Mouse (Mus musculus): ENCODE results near the gene Dtd2. TPM values are rescaled to one million over a fixed set of nuclear protein-coding genes. Genes with fewer than 3 reads are reported as not detected.

Gene Dtd2
- polyA plus RNA-seq, 1 experiment from 2014 or later: 22.5 TPM

DNA sequence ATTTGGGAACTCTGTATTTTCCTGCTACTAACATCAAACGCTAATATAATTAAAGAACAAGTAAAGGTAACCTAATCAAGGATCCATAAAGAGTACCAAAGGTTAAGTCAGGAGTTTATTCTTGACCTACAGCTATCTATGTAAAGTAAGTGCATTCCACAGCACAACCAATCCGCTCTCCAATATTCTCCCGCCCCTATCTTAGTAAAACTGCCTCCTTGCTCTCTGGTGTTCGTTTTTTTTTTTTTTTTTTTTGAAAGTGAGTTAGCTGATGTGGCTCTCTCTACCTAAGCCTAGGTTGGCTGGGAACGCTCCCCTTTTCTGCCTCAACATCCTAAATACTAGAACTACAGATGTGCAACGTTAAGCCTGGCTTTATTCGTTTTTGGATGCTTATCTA lies 36.4 kb downstream of the Dtd2 start:
- H3K27ac ChIP-seq (replicated peaks): no peak overlapping the region
- H3K4me1 ChIP-seq (replicated peaks; ENCODE audit: control insufficient read depth, insufficient read depth): no peaks in the 10 kb centered on the region
- peak overlapping the region; percentile 68 for H3K4me2 ChIP-seq (replicated peaks; ENCODE audit: low read depth)
- no peak for ATAC-seq (ENCODE audit: low FRiP score, low TSS enrichment)
- DNase-seq (ENCODE audit: low spot score): no peak
- WGBS: 14% methylated on average over 7 of the region's 7 CpGs
- H3K27me3 ChIP-seq (ENCODE audit: control insufficient read depth, insufficient read depth, low read length): no peaks in the 10 kb centered on the region
- peak overlapping the region; percentile 90; the same call in 1 of the 2 replicates for H3K4me3 ChIP-seq (ENCODE audit: low read depth, low read length)
- H3K36me3 ChIP-seq (ENCODE audit: control insufficient read depth, insufficient read depth, low read length): no peaks in the 10 kb centered on the region
- TF ChIP-seq EP300 (optimal IDR thresholded peaks at IDR 0.05): no peak
- no peaks in the 10 kb centered on the region for H3K9me3 ChIP-seq (ENCODE audit: control insufficient read depth, low read length)
- no peak overlapping the region for H3K9ac ChIP-seq (ENCODE audit: low read length)

DNA sequence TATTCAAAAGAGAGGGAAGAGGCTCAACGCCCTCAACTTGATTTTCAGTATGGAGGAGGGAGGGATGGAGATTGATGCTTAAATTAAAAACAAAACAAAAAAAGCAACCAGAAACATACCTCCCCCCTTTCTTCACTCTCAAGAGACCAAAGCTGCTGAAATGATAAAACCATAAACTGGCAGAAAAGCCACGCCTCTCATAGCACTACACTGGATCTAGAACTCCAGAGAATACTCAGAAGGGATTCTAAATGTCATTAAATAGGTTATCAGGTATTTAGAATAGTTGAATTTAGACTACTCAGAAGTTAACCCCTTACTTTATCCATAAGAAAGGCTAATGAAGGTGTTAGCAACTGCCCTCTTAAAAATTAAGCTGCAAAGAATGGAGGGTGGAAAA lies 37.2 kb downstream of the Dtd2 start:
- no peak for DNase-seq (ENCODE audit: low spot score)
- no peaks in the 10 kb centered on the region for H3K9me3 ChIP-seq (ENCODE audit: control insufficient read depth, low read length)
- no peak for ATAC-seq (ENCODE audit: low FRiP score, low TSS enrichment)
- H3K4me3 ChIP-seq (ENCODE audit: low read depth, low read length): no peak overlapping the region
- H3K27ac ChIP-seq (replicated peaks): no peak overlapping the region
- H3K36me3 ChIP-seq (ENCODE audit: control insufficient read depth, insufficient read depth, low read length): no peaks in the 10 kb centered on the region
- no peak overlapping the region for H3K9ac ChIP-seq (ENCODE audit: low read length)
- H3K4me2 ChIP-seq (replicated peaks; ENCODE audit: low read depth): no peak overlapping the region
- TF ChIP-seq CTCF (IDR thresholded peaks at IDR 0.05; ENCODE audit: low read depth) (no peak), EP300 (optimal IDR thresholded peaks at IDR 0.05) (no peak)
- H3K4me1 ChIP-seq (replicated peaks; ENCODE audit: control insufficient read depth, insufficient read depth): no peaks in the 10 kb centered on the region
- no peaks in the 10 kb centered on the region for H3K27me3 ChIP-seq (ENCODE audit: control insufficient read depth, insufficient read depth, low read length)
- 86% methylated on average over 2 of the region's 2 CpGs for WGBS

DNA sequence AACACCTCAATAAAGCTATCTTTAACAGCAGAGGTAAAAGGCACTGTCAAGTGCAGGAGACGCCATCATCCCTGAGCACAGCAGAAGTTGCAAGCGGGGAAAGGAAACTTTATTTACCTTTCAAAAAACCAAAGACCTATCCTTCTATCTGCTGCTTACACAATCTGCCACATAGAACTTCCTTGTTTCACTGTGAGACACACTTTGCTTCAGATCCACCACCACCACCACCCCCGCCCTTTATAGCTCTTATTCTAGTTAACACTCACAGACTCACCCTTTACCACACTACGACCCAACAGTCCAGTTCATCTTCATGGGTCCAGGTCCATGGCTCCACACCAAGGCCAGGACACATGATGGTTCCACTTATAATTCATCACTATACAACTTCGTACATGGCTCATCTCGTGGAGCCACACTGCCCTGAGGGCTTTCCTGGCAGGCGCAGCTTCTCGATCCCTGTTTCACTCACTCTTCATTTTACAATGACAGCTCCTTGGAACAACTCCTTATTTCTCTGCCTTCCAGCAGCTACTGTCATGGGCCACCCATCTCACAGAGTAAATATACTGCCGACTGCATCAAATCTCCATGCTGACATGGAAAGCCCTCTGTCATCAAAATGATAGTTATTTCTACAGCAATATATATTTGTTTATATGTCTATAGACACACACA lies 38.2 kb downstream of the Dtd2 start:
- Histone ChIP-seq H3K27ac (replicated peaks) (no peak overlapping the region), H3K4me1 (replicated peaks; ENCODE audit: control insufficient read depth, insufficient read depth) (no peaks in the 10 kb centered on the region), H3K4me3 (ENCODE audit: low read depth, low read length) (no peak overlapping the region), H3K27me3 (ENCODE audit: control insufficient read depth, insufficient read depth, low read length) (no peaks in the 10 kb centered on the region), H3K4me2 (replicated peaks; ENCODE audit: low read depth) (no peak overlapping the region), H3K36me3 (ENCODE audit: control insufficient read depth, insufficient read depth, low read length) (no peaks in the 10 kb centered on the region), H3K9ac (ENCODE audit: low read length) (no peak overlapping the region), H3K9me3 (ENCODE audit: control insufficient read depth, low read length) (no peaks in the 10 kb centered on the region)
- no peak for ATAC-seq (ENCODE audit: low FRiP score, low TSS enrichment)
- no peak for DNase-seq (ENCODE audit: low spot score)
- WGBS: 69% methylated on average over 9 of the region's 9 CpGs
- TF ChIP-seq CTCF (IDR thresholded peaks at IDR 0.05; ENCODE audit: low read depth) (no peak), EP300 (optimal IDR thresholded peaks at IDR 0.05) (no peak)

DNA sequence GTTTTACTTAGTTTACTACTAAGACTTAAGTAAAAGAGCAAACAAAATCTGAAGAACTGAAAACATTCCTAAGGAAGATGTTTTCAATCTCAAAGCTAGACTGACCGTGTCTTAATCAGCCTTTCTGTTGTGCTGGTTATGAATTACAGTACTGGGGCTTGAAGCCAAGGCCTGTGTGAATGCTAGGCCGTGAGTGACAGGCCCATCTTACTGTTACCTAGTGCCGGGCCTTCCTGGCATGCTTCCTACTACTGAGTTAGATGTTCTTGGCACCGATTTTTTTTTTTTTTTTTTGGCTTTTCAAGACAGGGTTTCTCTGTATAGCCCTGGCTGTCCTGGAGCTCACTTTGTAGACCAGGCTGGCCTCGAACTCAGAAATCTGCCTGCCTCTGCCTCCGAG lies 48.7 kb downstream of the Dtd2 start:
- TF ChIP-seq CTCF (IDR thresholded peaks at IDR 0.05; ENCODE audit: low read depth): no peak
- no peak for TF ChIP-seq EP300 (optimal IDR thresholded peaks at IDR 0.05)
- ATAC-seq (ENCODE audit: low FRiP score, low TSS enrichment) (no peak), DNase-seq (ENCODE audit: low spot score) (no peak)
- H3K4me3 ChIP-seq (ENCODE audit: low read depth, low read length): no peak overlapping the region
- H3K27me3 ChIP-seq (ENCODE audit: control insufficient read depth, insufficient read depth, low read length): no peaks in the 10 kb centered on the region
- no peaks in the 10 kb centered on the region for H3K9me3 ChIP-seq (ENCODE audit: control insufficient read depth, low read length)
- no peaks in the 10 kb centered on the region for H3K4me1 ChIP-seq (replicated peaks; ENCODE audit: control insufficient read depth, insufficient read depth)
- WGBS: 77% methylated on average over 6 of the region's 6 CpGs
- H3K4me2 ChIP-seq (replicated peaks; ENCODE audit: low read depth): no peak overlapping the region
- H3K9ac ChIP-seq (ENCODE audit: low read length): no peak overlapping the region
- 0 out of 2 replicates have a peak, but pooled peaks cover 2% of the 10 kb centered on the region for H3K36me3 ChIP-seq (ENCODE audit: control insufficient read depth, insufficient read depth, low read length)
- no peak overlapping the region for H3K27ac ChIP-seq (replicated peaks)

DNA sequence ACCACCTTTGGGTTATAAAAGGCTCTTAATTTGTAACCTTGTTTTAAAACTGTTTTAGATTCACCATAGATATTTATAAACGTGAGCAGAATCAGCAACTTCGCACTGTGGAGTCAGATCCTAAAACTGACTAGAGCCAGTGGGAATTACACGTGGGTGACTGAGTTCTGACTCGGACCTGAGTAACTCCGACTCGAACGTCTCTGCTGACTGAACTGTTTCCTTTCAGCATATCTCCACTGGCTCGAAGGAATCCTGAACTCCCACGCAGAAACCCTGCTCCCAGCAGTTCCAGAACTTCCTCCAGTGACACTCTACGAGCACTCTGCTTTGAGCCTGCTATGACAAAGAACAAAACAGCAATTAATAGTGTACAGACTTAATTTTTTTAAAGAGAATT lies 54.0 kb downstream of the Dtd2 start:
- no peak for DNase-seq (ENCODE audit: low spot score)
- H3K4me3 ChIP-seq (ENCODE audit: low read depth, low read length): no peak overlapping the region
- H3K4me1 ChIP-seq (replicated peaks; ENCODE audit: control insufficient read depth, insufficient read depth): no peaks in the 10 kb centered on the region
- no peak overlapping the region for H3K9ac ChIP-seq (ENCODE audit: low read length)
- no peak overlapping the region for H3K27ac ChIP-seq (replicated peaks)
- H3K36me3 ChIP-seq (ENCODE audit: control insufficient read depth, insufficient read depth, low read length): peaks cover 15% of the 10 kb centered on the region
- no peaks in the 10 kb centered on the region for H3K9me3 ChIP-seq (ENCODE audit: control insufficient read depth, low read length)
- TF ChIP-seq CTCF (IDR thresholded peaks at IDR 0.05; ENCODE audit: low read depth): no peak
- TF ChIP-seq EP300 (optimal IDR thresholded peaks at IDR 0.05): no peak
- H3K27me3 ChIP-seq (ENCODE audit: control insufficient read depth, insufficient read depth, low read length): no peaks in the 10 kb centered on the region
- 79% methylated on average over 10 of the region's 10 CpGs for WGBS
- ATAC-seq (ENCODE audit: low FRiP score, low TSS enrichment): no peak
- H3K4me2 ChIP-seq (replicated peaks; ENCODE audit: low read depth): no peak overlapping the region

DNA sequence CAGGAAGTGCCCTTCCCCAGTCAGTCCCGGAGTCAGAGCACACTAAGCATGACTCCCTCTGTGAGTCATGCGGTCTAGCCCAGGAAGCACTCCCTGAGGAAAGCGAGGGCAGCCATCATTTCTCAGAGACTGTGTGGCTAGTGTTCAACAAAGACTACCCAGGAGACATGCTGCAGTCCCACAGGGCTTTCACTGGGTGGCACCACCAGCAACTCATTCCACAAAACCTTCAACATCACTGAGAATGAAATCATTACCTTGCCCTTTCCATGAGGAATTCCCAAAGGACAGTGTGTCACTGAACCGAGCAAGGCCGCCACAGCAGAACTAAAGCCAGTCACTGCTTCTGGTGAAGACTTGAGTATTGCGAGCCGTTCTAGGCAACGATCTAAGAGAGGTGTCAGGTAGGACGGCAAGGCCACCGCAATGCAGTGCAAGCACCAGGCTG lies 58.8 kb downstream of the Dtd2 start:
- H3K4me2 ChIP-seq (replicated peaks; ENCODE audit: low read depth): no peak overlapping the region
- TF ChIP-seq EP300 (optimal IDR thresholded peaks at IDR 0.05) (no peak), CTCF (IDR thresholded peaks at IDR 0.05; ENCODE audit: low read depth) (peak; percentile 59)
- H3K4me1 ChIP-seq (replicated peaks; ENCODE audit: control insufficient read depth, insufficient read depth): no peaks in the 10 kb centered on the region
- 81% methylated on average over 10 of the region's 10 CpGs for WGBS
- peaks cover 19% of the 10 kb centered on the region for H3K36me3 ChIP-seq (ENCODE audit: control insufficient read depth, insufficient read depth, low read length)
- H3K27ac ChIP-seq (replicated peaks): no peak overlapping the region
- ATAC-seq (ENCODE audit: low FRiP score, low TSS enrichment) (peak; percentile 95), DNase-seq (ENCODE audit: low spot score) (peak; percentile 51)
- no peaks in the 10 kb centered on the region for H3K27me3 ChIP-seq (ENCODE audit: control insufficient read depth, insufficient read depth, low read length)
- no peak overlapping the region for H3K9ac ChIP-seq (ENCODE audit: low read length)
- H3K9me3 ChIP-seq (ENCODE audit: control insufficient read depth, low read length): no peaks in the 10 kb centered on the region
- no peak overlapping the region for H3K4me3 ChIP-seq (ENCODE audit: low read depth, low read length)
